Mouse (Mus musculus) midbrain, postnatal 0 days (tissue): ENCODE data around the gene Pacsin2. TPM values are rescaled to one million over a fixed set of nuclear protein-coding genes. Genes with fewer than 3 reads are reported as not detected.
A peak's percentile ranks its signal among the peaks of the same experiment; 100 is the strongest.

Experiments used
- ATAC-seq: fragments of 200-750 bp; cut with Nextera tagmentation; 2 replicates; pipeline ENCODE4 v1.8.0; 2017; ENCODE audit warnings: moderate number of reproducible peaks, mild to moderate bottlenecking, moderate TSS enrichment, moderate library complexity; ENCODE audit not compliant: low FRiP score
- DNase-seq: peaks from one replicate; pipeline ENCODE4 v3.0.0-alpha.2; 2015; ENCODE audit warnings: low spot score
- H3K27ac ChIP-seq: fragments of 300-500 bp; sonication (generic); 2 replicates; pipeline ENCODE4 v1.5.1; 2014; ENCODE audit warnings: low read depth, mild to moderate bottlenecking, low read length, mixed read lengths
- H3K27me3 ChIP-seq: fragments of 300-500 bp; sonication (generic); 2 replicates; pipeline ENCODE4 v1.6.1; 2014; ENCODE audit warnings: low read length, control low read depth, mixed read lengths; ENCODE audit not compliant: insufficient read depth
- H3K36me3 ChIP-seq: fragments of 300-500 bp; sonication (generic); 2 replicates; pipeline ENCODE4 v1.6.1; 2014; ENCODE audit warnings: low read length, control low read depth, mixed read lengths; ENCODE audit not compliant: insufficient read depth
- H3K4me1 ChIP-seq: fragments of 300-500 bp; sonication (generic); 2 replicates; pipeline ENCODE4 v1.6.1; 2014; ENCODE audit warnings: mild to moderate bottlenecking, control low read depth, antibody characterized with exemption, low read length, mixed read lengths; ENCODE audit not compliant: insufficient read depth
- H3K4me2 ChIP-seq: fragments of 300-500 bp; sonication (generic); 2 replicates; pipeline ENCODE4 v1.6.1; 2014; ENCODE audit warnings: low read depth, mild to moderate bottlenecking, low read length, mixed read lengths; ENCODE audit not compliant: poor library complexity, severe bottlenecking
- H3K4me3 ChIP-seq: fragments of 300-500 bp; sonication (generic); 2 replicates; pipeline ENCODE4 v1.5.1; 2014; ENCODE audit warnings: low read depth, mild to moderate bottlenecking, low read length, moderate library complexity
- H3K9ac ChIP-seq: fragments of 300-500 bp; sonication (generic); replicated peaks from 2 replicates; pipeline ENCODE4 v1.6.1; 2014; ENCODE audit warnings: mild to moderate bottlenecking, low read length, moderate library complexity, mixed read lengths; ENCODE audit not compliant: poor library complexity, severe bottlenecking
- H3K9me3 ChIP-seq: fragments of 300-500 bp; sonication (generic); 2 replicates; pipeline ENCODE4 v1.6.1; 2016; ENCODE audit warnings: low read length, control low read depth
- CTCF ChIP-seq: IDR thresholded peaks from 2 replicates; pipeline ENCODE4 v1.5.1; 2016; ENCODE audit warnings: antibody characterized with exemption, mild to moderate bottlenecking
- WGBS: fragments of 180-500 bp; shearing (Covaris S2); extraction: QIAGEN DNeasy Blood & Tissue Kit; methylation state at CpG from one replicate; pipeline ENCODE4 v1.1.7; 2014; 5-methylcytosine and 5-hydroxymethylcytosine counted together
- polyA plus RNA-seq: library from polyadenylated mRNA; unstranded; fragments of >200 nt; fragmentation: Nextera tagmentation; extraction: Ambion mirVana; gene quantifications from 2 replicates; pipeline ENCODE4 v1.2.1, GENCODE M21; 2015
- total RNA-seq: library from RNA; depleted of rRNA; stranded (reverse); fragments of >200 nt; gene quantifications from 2 replicates; pipeline ENCODE4 v1.2.3, GENCODE M21; 2014; rRNA removed

The Pacsin2 gene
- total and polyA plus RNA-seq, 2 experiments from 2014 or later: 14.6 to 16.2 TPM

DNA sequence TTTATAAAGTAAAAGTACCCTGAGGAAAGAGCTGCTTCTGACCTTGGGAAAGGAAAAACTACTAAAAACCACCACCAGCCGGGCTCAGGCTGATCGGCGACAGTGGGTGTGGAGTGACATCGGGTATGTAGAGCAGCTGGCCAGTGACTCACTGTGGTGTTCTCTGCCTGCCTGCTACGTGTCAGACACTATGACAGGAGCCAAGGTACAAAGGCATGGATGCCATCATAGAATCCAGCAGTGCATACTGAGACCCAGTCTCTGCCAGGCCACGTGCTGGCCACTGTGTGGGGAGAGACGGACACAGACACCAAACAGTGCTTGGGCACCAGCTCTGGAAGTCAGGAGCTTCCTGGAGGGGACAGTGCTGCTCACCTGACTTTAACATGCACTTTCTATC is 119.5 kb downstream of the Pacsin2 start:
- 74% methylated on average over 7 of the region's 7 CpGs for WGBS

DNA sequence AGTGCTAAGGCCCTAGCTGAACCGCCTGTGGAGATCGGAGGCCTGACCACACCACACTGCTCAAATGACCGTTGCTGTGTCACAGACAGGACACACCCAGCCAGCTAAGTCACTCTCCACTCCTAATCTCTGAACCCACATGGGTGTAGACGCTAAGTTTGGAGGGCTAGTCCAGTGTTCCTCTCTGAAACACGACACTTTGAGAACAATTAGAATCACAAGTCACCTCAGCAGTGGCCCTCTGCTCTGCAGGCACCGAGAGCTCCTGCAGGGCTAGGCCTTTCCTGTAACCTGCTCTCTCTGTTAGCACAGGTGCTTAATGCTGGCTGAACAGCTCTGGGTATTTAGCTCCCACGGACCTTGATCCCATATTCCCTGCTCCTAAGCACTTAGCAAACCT is 120.2 kb downstream of the Pacsin2 start:
- DNase-seq (no peak), ATAC-seq (no peak)
- Histone ChIP-seq H3K36me3 (peaks cover 19% of the 10 kb centered on the region), H3K4me1 (no peaks in the 10 kb centered on the region), H3K9me3 (no peaks in the 10 kb centered on the region), H3K9ac (no peak overlapping the region), H3K4me2 (no peak overlapping the region), H3K4me3 (no peak overlapping the region), H3K27ac (no peak overlapping the region), H3K27me3 (no peaks in the 10 kb centered on the region)
- TF ChIP-seq CTCF: no peak
- WGBS: 31% methylated on average over 7 of the region's 7 CpGs

More for the DNA sequence above, 119.5 kb downstream of the Pacsin2 start:
- Histone ChIP-seq H3K9ac (no peak overlapping the region), H3K36me3 (peaks cover 19% of the 10 kb centered on the region), H3K4me3 (no peak overlapping the region), H3K4me1 (no peaks in the 10 kb centered on the region), H3K4me2 (no peak overlapping the region), H3K9me3 (no peaks in the 10 kb centered on the region), H3K27me3 (no peaks in the 10 kb centered on the region), H3K27ac (no peak overlapping the region)
- ATAC-seq (no peak), DNase-seq (no peak)
- no peak for TF ChIP-seq CTCF

DNA sequence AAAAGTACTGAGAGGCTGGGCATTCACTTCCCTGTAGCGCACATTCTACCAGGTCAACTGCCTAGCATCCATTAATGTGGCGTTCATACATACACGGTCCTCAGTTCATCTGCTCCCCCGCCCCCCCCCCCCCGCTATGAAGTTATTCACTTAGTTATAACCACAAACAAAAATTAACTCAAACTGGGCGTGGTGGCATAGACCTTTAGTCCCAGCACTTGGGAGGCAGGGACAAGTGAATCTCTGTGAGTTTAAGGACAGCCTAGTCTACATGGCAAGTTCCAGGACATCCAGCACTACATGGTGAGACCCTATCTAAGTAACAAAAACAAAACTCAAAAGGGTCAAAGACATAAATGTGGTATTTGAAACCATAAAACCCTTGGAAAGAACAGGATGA is 125.5 kb downstream of the Pacsin2 start:
- no peak for DNase-seq
- Histone ChIP-seq H3K4me3 (no peak overlapping the region), H3K27me3 (no peaks in the 10 kb centered on the region), H3K36me3 (peaks cover 38% of the 10 kb centered on the region), H3K9me3 (no peaks in the 10 kb centered on the region), H3K9ac (no peak overlapping the region), H3K4me2 (no peak overlapping the region), H3K27ac (no peak overlapping the region), H3K4me1 (no peaks in the 10 kb centered on the region)
- 87% methylated on average over 6 of the region's 6 CpGs for WGBS
- TF ChIP-seq CTCF: no peak
- ATAC-seq: no peak

DNA sequence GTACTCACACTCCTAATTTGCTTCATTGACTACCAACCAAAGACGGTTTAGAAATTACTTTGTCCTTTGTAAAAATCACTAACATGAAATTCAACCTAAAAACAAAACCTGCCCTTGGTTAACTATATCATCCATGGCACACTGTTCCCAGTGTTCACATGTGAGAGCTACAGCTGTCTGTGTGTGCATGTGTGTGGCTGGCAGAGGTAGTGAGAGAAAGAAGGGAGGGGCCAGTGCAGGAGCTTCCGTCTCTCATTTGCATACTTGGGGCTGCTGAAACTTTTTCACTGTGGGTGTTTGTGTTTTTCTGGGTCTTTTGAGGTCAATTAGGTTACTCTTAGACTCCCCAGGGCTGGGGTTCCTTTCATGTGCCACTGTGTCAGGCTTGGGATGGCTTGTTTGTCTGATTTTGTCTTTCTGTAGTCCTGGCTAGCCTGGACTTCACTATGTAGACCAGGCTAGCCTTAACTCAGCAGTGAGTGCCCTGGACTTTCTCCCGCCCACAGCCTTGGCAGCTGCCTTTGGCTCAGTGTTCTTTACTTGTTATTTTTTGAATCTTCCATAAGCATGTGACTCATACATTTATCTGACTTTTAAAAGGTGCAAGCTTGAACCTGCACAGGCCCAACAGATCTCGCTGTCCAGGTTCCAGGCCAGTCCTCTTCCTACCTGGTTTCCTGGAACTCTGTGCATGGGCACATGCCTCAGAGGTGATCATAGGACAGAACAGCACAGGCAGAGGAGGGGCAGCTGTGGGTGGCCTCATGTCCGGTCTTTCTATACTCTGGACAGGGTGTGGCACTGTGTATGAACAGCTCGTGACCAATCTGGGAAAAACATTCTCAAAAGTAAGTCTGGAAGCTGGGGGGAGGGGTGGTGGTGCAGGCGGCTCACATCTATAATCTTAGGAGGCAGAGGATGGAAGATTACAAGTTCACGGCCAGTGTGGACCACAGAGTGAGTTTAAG is 126.2 kb downstream of the Pacsin2 start:
- Histone ChIP-seq H3K4me1 (no peaks in the 10 kb centered on the region), H3K9me3 (no peaks in the 10 kb centered on the region), H3K4me2 (no peak overlapping the region), H3K9ac (no peak overlapping the region), H3K36me3 (peaks cover 45% of the 10 kb centered on the region), H3K4me3 (no peak overlapping the region), H3K27me3 (no peaks in the 10 kb centered on the region), H3K27ac (no peak overlapping the region)
- TF ChIP-seq CTCF: no peak
- WGBS: 79% methylated on average over 8 of the region's 8 CpGs
- ATAC-seq (no peak), DNase-seq (no peak)

DNA sequence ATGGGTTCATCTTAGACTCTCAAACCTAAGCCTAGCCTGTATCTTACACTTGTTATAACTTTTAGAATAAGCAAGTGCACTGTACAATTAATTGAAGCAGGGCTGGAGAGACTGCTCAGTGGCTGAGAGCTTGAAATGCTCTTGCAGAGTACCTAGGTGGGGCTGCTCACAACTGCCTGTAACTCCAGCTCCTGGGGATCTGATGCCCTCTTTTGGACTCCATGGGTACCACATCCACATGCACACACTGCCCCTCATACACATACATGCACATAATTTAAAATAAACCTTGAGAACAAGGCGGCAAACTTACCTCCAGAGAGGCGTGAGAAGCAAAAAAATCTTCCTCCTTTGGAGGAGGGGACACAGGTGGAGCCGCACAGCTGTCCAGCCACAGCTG is 132.0 kb downstream of the Pacsin2 start:
- no peak overlapping the region for H3K4me2 ChIP-seq
- no peak overlapping the region for H3K27ac ChIP-seq
- DNase-seq (no peak), ATAC-seq (no peak)
- H3K36me3 ChIP-seq: peaks cover 57% of the 10 kb centered on the region
- no peaks in the 10 kb centered on the region for H3K27me3 ChIP-seq
- peak; percentile 50 for TF ChIP-seq CTCF
- no peak overlapping the region for H3K4me3 ChIP-seq
- no peaks in the 10 kb centered on the region for H3K9me3 ChIP-seq
- no peak overlapping the region for H3K9ac ChIP-seq
- WGBS: 73% methylated on average over 3 of the region's 3 CpGs
- H3K4me1 ChIP-seq: no peaks in the 10 kb centered on the region

DNA sequence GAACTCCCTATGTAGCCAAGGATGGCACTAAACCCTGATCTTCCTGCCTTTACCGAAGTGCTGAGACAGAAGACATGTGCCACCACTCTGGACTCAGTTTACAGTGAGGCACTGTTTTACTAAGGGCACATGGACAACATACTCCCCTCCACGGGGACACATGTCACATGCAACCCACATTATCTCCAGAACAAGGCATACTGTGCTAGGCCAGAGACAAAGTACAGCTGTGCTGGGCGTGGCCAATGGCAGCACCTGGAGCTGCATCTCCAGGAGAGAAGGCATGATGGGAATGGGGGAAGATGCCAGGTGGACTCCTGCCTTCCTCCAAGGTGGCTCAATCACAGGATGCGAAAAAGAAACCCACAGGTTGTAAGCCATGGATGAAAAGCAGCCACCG is 135.5 kb downstream of the Pacsin2 start:
- ATAC-seq (no peak), DNase-seq (no peak)
- no peaks in the 10 kb centered on the region for H3K9me3 ChIP-seq
- WGBS: 90% methylated on average over 5 of the region's 5 CpGs
- peaks cover 59% of the 10 kb centered on the region for H3K36me3 ChIP-seq
- H3K27me3 ChIP-seq: no peaks in the 10 kb centered on the region
- no peak overlapping the region for H3K9ac ChIP-seq
- no peak for TF ChIP-seq CTCF
- no peaks in the 10 kb centered on the region for H3K4me1 ChIP-seq
- no peak overlapping the region for H3K4me3 ChIP-seq
- H3K4me2 ChIP-seq: no peak overlapping the region
- no peak overlapping the region for H3K27ac ChIP-seq

Other genes with a start within 250 kb of the Pacsin2 start
- 7.9 and 8.6 TPM in 2 replicates for gene A4galt, start 212.8 kb downstream of the Pacsin2 start, total RNA-seq
- 5.1 and 5.6 TPM in 2 replicates for gene A4galt, start 212.8 kb downstream of the Pacsin2 start, polyA plus RNA-seq
- gene Arfgap3, start 114.4 kb downstream of the Pacsin2 start, total RNA-seq: 41.8 and 44.0 TPM in 2 replicates
- 36.4 and 36.8 TPM in 2 replicates for gene Arfgap3, start 114.4 kb downstream of the Pacsin2 start, polyA plus RNA-seq
- 57.8 and 60.7 TPM in 2 replicates for gene Ttll1, start 46.3 kb upstream of the Pacsin2 start, total RNA-seq
- gene Ttll1, start 46.3 kb upstream of the Pacsin2 start, polyA plus RNA-seq: 119 and 123 TPM in 2 replicates
- 0.27 TPM in 1 of 2 replicates, not detected in the other for gene Bik, start 62.3 kb upstream of the Pacsin2 start, total RNA-seq
- gene Bik, start 62.3 kb upstream of the Pacsin2 start, polyA plus RNA-seq: 0.33 and 0.37 TPM in 2 replicates
- 5.5 and 8.0 TPM in 2 replicates for gene Tspo, start 99.0 kb upstream of the Pacsin2 start, total RNA-seq
- 8.4 and 11.3 TPM in 2 replicates for gene Tspo, start 99.0 kb upstream of the Pacsin2 start, polyA plus RNA-seq
- gene Mcat, start 99.2 kb upstream of the Pacsin2 start, total RNA-seq: 43.9 and 44.4 TPM in 2 replicates
- gene Mcat, start 99.2 kb upstream of the Pacsin2 start, polyA plus RNA-seq: 34.6 and 35.9 TPM in 2 replicates
- 50.5 and 56.4 TPM in 2 replicates for gene Ttll12, start 130.6 kb upstream of the Pacsin2 start, total RNA-seq
- 39.1 and 40.1 TPM in 2 replicates for gene Ttll12, start 130.6 kb upstream of the Pacsin2 start, polyA plus RNA-seq